Mouse (Mus musculus) myocyte (in vitro differentiated cells): Measurements from ENCODE around the gene Sgcb.

Experiments used
- CEBPB ChIP-seq: IDR thresholded peaks from 2 replicates; pipeline ENCODE4 v1.6.1; 2011; ENCODE audit warnings: mild to moderate bottlenecking, moderate library complexity; ENCODE audit not compliant: poor library complexity, insufficient read depth, severe bottlenecking
- E2F4 ChIP-seq: IDR thresholded peaks from one replicate; pipeline ENCODE4 v1.6.1; 2011; ENCODE audit warnings: mild to moderate bottlenecking, control low read depth, moderate library complexity; ENCODE audit not compliant: insufficient read depth
- MAX ChIP-seq: IDR thresholded peaks from one replicate; pipeline ENCODE4 v1.6.1; 2011; ENCODE audit warnings: low read depth, mild to moderate bottlenecking, control low read depth
- POLR2A ChIP-seq: IDR thresholded peaks from one replicate; pipeline ENCODE4 v1.6.1; 2011; ENCODE audit warnings: low read depth, mild to moderate bottlenecking, control low read depth, moderate library complexity; ENCODE audit not compliant: insufficient read length
- POLR2AphosphoS2 ChIP-seq: IDR thresholded peaks from one replicate; pipeline ENCODE4 v1.6.1; 2011; ENCODE audit warnings: low read depth, control low read depth; ENCODE audit not compliant: insufficient read length
- TCF3 ChIP-seq: IDR thresholded peaks from one replicate; pipeline ENCODE4 v1.6.1; 2011; ENCODE audit warnings: low read depth, control low read depth; ENCODE audit not compliant: insufficient read length
- USF1 ChIP-seq: IDR thresholded peaks from one replicate; pipeline ENCODE4 v1.6.1; 2011; ENCODE audit warnings: low read depth, mild to moderate bottlenecking, control low read depth, moderate library complexity

- no peak for TF ChIP-seq E2F4
- TF ChIP-seq POLR2A = no peak
- no peak for TF ChIP-seq USF1
- TF ChIP-seq CEBPB = no peak
- no peak for TF ChIP-seq MAX
- TF ChIP-seq POLR2AphosphoS2 = no peak
- TF ChIP-seq TCF3 = no peak
Observed at GRCm38 (mm10) chr5:73602865-73603264, 44.7 kb downstream of the Sgcb start.
